Mouse (Mus musculus): ENCODE results near the gene Ano2. TPM values are rescaled to one million over a fixed set of nuclear protein-coding genes. Genes with fewer than 3 reads are reported as not detected.

Gene Ano2
- polyA plus RNA-seq, 1 experiment from 2014 or later = 0.03 TPM

GRCm38 (mm10) chr6:125678492-125678891 lies 11.7 kb upstream of the Ano2 start:
- H3K36me3 ChIP-seq (replicated peaks) = no peaks in the 10 kb centered on the region
- no peaks in the 10 kb centered on the region for H3K9me3 ChIP-seq (replicated peaks)
- WGBS (ENCODE audit: insufficient replicate concordance) = 20% methylated on average over 1 of the region's 1 CpGs

GRCm38 (mm10) chr6:125680613-125681012 lies 9.6 kb upstream of the Ano2 start:
- no peaks in the 10 kb centered on the region for H3K27me3 ChIP-seq
- no peak for ATAC-seq (ENCODE audit: insufficient read depth)
- 71% methylated on average over 11 of the region's 11 CpGs for WGBS (ENCODE audit: insufficient replicate concordance)
- H3K9me3 ChIP-seq (replicated peaks) = no peaks in the 10 kb centered on the region
- no peak overlapping the region for H3K4me3 ChIP-seq (replicated peaks)
- no peaks in the 10 kb centered on the region for H3K4me1 ChIP-seq (replicated peaks)
- no peak overlapping the region for H3K27ac ChIP-seq (replicated peaks)
- H3K9ac ChIP-seq = no peak overlapping the region
- no peak overlapping the region for H3K4me2 ChIP-seq
- H3K36me3 ChIP-seq (replicated peaks) = no peaks in the 10 kb centered on the region

More at GRCm38 (mm10) chr6:125678492-125678891, 11.7 kb upstream of the Ano2 start:
- no peak for ATAC-seq (ENCODE audit: insufficient read depth)
- no peaks in the 10 kb centered on the region for H3K4me1 ChIP-seq (replicated peaks)
- no peak overlapping the region for H3K9ac ChIP-seq
- H3K4me2 ChIP-seq = no peak overlapping the region
- no peaks in the 10 kb centered on the region for H3K27me3 ChIP-seq
- H3K27ac ChIP-seq (replicated peaks) = no peak overlapping the region
- no peak overlapping the region for H3K4me3 ChIP-seq (replicated peaks)

- Histone ChIP-seq H3K9ac (no peak overlapping the region), H3K27ac (replicated peaks) (no peak overlapping the region), H3K27me3 (peaks cover 5% of the 10 kb centered on the region; the same call in 1 of the 2 replicates), H3K4me1 (replicated peaks) (no peaks in the 10 kb centered on the region), H3K36me3 (replicated peaks) (no peaks in the 10 kb centered on the region), H3K4me2 (no peak overlapping the region), H3K9me3 (replicated peaks) (no peaks in the 10 kb centered on the region), H3K4me3 (replicated peaks) (no peak overlapping the region)
- ATAC-seq (ENCODE audit: insufficient read depth) = no peak
Measured at GRCm38 (mm10) chr6:125685420-125685819, 4.8 kb upstream of the Ano2 start.

- Histone ChIP-seq H3K4me2 (no peak overlapping the region), H3K9ac (no peak overlapping the region), H3K27me3 (peaks cover 8% of the 10 kb centered on the region; the same call in 1 of the 2 replicates), H3K4me3 (replicated peaks) (no peak overlapping the region), H3K4me1 (replicated peaks) (no peaks in the 10 kb centered on the region), H3K9me3 (replicated peaks) (no peaks in the 10 kb centered on the region), H3K36me3 (replicated peaks) (no peaks in the 10 kb centered on the region), H3K27ac (replicated peaks) (no peak overlapping the region)
- whole genome bisulfite sequencing (ENCODE audit: insufficient replicate concordance) = 38% methylated on average over 1 of the region's 1 CpGs
- no peak for ATAC-seq (ENCODE audit: insufficient read depth)
Measured at GRCm38 (mm10) chr6:125687986-125688385, 2.2 kb upstream of the Ano2 start.

GRCm38 (mm10) chr6:125701146-125701545 lies 10.9 kb downstream of the Ano2 start:
- H3K4me2 ChIP-seq = no peak overlapping the region
- H3K36me3 ChIP-seq (replicated peaks) = no peaks in the 10 kb centered on the region
- 65% methylated on average over 2 of the region's 2 CpGs for WGBS (ENCODE audit: insufficient replicate concordance)
- H3K4me1 ChIP-seq (replicated peaks) = no peaks in the 10 kb centered on the region
- ATAC-seq (ENCODE audit: insufficient read depth) = no peak
- no peaks in the 10 kb centered on the region for H3K27me3 ChIP-seq
- H3K4me3 ChIP-seq (replicated peaks) = no peak overlapping the region
- no peaks in the 10 kb centered on the region for H3K9me3 ChIP-seq (replicated peaks)
- no peak overlapping the region for H3K9ac ChIP-seq
- no peak overlapping the region for H3K27ac ChIP-seq (replicated peaks)

- H3K4me3 ChIP-seq (replicated peaks) = no peak overlapping the region
- H3K36me3 ChIP-seq (replicated peaks) = no peaks in the 10 kb centered on the region
- no peak overlapping the region for H3K9ac ChIP-seq
- H3K27me3 ChIP-seq = no peaks in the 10 kb centered on the region
- H3K27ac ChIP-seq (replicated peaks) = no peak overlapping the region
- no peak for ATAC-seq (ENCODE audit: insufficient read depth)
- WGBS (ENCODE audit: insufficient replicate concordance) = 72% methylated on average over 16 of the region's 16 CpGs
- no peaks in the 10 kb centered on the region for H3K4me1 ChIP-seq (replicated peaks)
- no peak overlapping the region for H3K4me2 ChIP-seq
- H3K9me3 ChIP-seq (replicated peaks) = no peaks in the 10 kb centered on the region
Measured at GRCm38 (mm10) chr6:125711261-125711660, 21.0 kb downstream of the Ano2 start.

GRCm38 (mm10) chr6:125726408-125726807 lies 36.2 kb downstream of the Ano2 start:
- no peaks in the 10 kb centered on the region for H3K4me1 ChIP-seq (replicated peaks)
- 41% methylated on average over 2 of the region's 2 CpGs for WGBS (ENCODE audit: insufficient replicate concordance)
- H3K27ac ChIP-seq (replicated peaks) = no peak overlapping the region
- H3K4me2 ChIP-seq = no peak overlapping the region
- no peaks in the 10 kb centered on the region for H3K9me3 ChIP-seq (replicated peaks)
- H3K9ac ChIP-seq = no peak overlapping the region
- no peaks in the 10 kb centered on the region for H3K36me3 ChIP-seq (replicated peaks)
- no peak for ATAC-seq (ENCODE audit: insufficient read depth)
- no peaks in the 10 kb centered on the region for H3K27me3 ChIP-seq
- H3K4me3 ChIP-seq (replicated peaks) = no peak overlapping the region

GRCm38 (mm10) chr6:125727484-125727911 lies 37.3 kb downstream of the Ano2 start:
- Histone ChIP-seq H3K36me3 (replicated peaks) (no peaks in the 10 kb centered on the region), H3K27me3 (no peaks in the 10 kb centered on the region), H3K9me3 (replicated peaks) (no peaks in the 10 kb centered on the region), H3K27ac (replicated peaks) (no peak overlapping the region), H3K4me2 (no peak overlapping the region), H3K9ac (no peak overlapping the region), H3K4me3 (replicated peaks) (no peak overlapping the region), H3K4me1 (replicated peaks) (no peaks in the 10 kb centered on the region)
- ATAC-seq (ENCODE audit: insufficient read depth) = no peak
- 56% methylated on average over 5 of the region's 5 CpGs for WGBS (ENCODE audit: insufficient replicate concordance)

- H3K36me3 ChIP-seq (replicated peaks) = no peaks in the 10 kb centered on the region
- no peak overlapping the region for H3K4me2 ChIP-seq
- no peaks in the 10 kb centered on the region for H3K9me3 ChIP-seq (replicated peaks)
- no peak for ATAC-seq (ENCODE audit: insufficient read depth)
- whole genome bisulfite sequencing (ENCODE audit: insufficient replicate concordance) = 56% methylated on average over 6 of the region's 6 CpGs
- H3K27ac ChIP-seq (replicated peaks) = no peak overlapping the region
- no peaks in the 10 kb centered on the region for H3K4me1 ChIP-seq (replicated peaks)
- no peak overlapping the region for H3K9ac ChIP-seq
- no peaks in the 10 kb centered on the region for H3K27me3 ChIP-seq
- no peak overlapping the region for H3K4me3 ChIP-seq (replicated peaks)
Measured at GRCm38 (mm10) chr6:125729471-125729870, 39.3 kb downstream of the Ano2 start.

- H3K4me2 ChIP-seq = no peak overlapping the region
- H3K36me3 ChIP-seq (replicated peaks) = no peaks in the 10 kb centered on the region
- no peak overlapping the region for H3K4me3 ChIP-seq (replicated peaks)
- 58% methylated on average over 11 of the region's 11 CpGs for WGBS (ENCODE audit: insufficient replicate concordance)
- H3K9ac ChIP-seq = no peak overlapping the region
- no peak overlapping the region for H3K27ac ChIP-seq (replicated peaks)
- no peaks in the 10 kb centered on the region for H3K4me1 ChIP-seq (replicated peaks)
- no peaks in the 10 kb centered on the region for H3K9me3 ChIP-seq (replicated peaks)
- no peak for ATAC-seq (ENCODE audit: insufficient read depth)
- no peaks in the 10 kb centered on the region for H3K27me3 ChIP-seq
Measured at GRCm38 (mm10) chr6:125729986-125730535, 39.8 kb downstream of the Ano2 start.

- Histone ChIP-seq H3K9ac (no peak overlapping the region), H3K4me3 (replicated peaks) (no peak overlapping the region), H3K36me3 (replicated peaks) (no peaks in the 10 kb centered on the region), H3K4me2 (no peak overlapping the region), H3K27ac (replicated peaks) (no peak overlapping the region), H3K9me3 (replicated peaks) (no peaks in the 10 kb centered on the region), H3K27me3 (no peaks in the 10 kb centered on the region), H3K4me1 (replicated peaks) (no peaks in the 10 kb centered on the region)
- 53% methylated on average over 11 of the region's 11 CpGs for WGBS (ENCODE audit: insufficient replicate concordance)
- no peak for ATAC-seq (ENCODE audit: insufficient read depth)
Measured at GRCm38 (mm10) chr6:125737511-125738285, 47.5 kb downstream of the Ano2 start.
